Mouse (Mus musculus): ENCODE results near the gene Nans.

DNA sequence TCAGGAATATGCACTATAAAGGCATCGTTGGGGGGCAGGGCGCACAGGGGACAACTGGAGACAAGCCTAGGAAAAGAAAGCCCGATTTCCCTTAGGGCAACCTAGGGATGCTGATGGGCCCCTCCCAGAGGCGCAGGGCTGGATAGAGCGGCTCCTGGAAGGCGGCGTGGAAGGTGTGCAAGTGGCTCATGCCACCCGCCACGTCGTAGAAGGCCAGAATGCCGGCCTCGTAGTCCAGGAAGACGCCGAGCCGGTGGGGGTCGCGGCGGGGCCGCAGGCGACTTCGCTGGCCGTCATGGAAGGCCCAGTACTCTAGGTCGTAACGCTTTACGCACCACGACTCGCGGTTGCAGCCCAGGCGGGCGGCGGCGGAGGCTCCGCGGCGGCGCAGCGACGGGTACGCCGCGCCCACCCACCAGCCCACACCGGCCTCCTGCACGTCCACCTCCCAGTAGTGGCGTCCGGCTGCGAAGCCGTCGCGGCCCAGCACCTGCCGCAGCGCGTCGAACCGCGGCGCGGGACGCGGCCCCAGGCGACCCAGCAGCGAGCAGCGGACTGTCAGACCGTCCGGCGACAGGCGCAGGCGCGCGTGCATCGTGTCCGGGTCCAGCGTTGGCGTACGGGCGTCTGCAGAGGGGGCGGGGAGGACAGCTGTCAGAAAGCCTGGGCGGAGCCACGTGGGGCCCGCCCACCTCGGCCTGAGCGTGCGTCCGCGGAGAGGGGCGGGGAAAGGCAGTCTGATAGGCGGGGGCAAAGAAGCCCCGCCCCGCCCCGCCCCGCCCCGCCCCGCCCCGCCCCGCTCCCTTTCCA lies 18.0 kb downstream of the Nans start:
- TF ChIP-seq POLR2A (IDR thresholded peaks at IDR 0.05; ENCODE audit: insufficient read depth, low read length), result no peak
- no peak for TF ChIP-seq EP300 (IDR thresholded peaks at IDR 0.05; ENCODE audit: insufficient read depth, low read depth, low read length)

Data from ES-Bruce4 (cell line).